Mouse (Mus musculus) brown adipose tissue, adult 24 weeks (tissue): Measurements from ENCODE around the gene Tulp3. TPM values are rescaled to one million over a fixed set of nuclear protein-coding genes. Genes with fewer than 3 reads are reported as not detected.

Experiments used
- polyA plus RNA-seq: library from polyadenylated mRNA; stranded (reverse); fragments of >200 nt; gene quantifications from 2 replicates; pipeline ENCODE4 v1.2.4, GENCODE M21; 2012; ENCODE audit not compliant: missing spikeins, insufficient read depth, insufficient read length

Gene Tulp3
- polyA plus RNA-seq, 1 experiment: 6.4 TPM

Other genes starting within 250 kb of the Tulp3 start
- gene Tspan9, start 212.3 kb downstream of the Tulp3 start, polyA plus RNA-seq: 7.5 and 8.8 TPM in 2 replicates
- 0.32 and 1.1 TPM in 2 replicates for gene Tead4, start 55.0 kb downstream of the Tulp3 start, polyA plus RNA-seq
- gene Rhno1, start 7.1 kb upstream of the Tulp3 start, polyA plus RNA-seq: 11.1 and 13.1 TPM in 2 replicates
- 0.28 TPM in 1 of 2 replicates, not detected in the other for gene Foxm1, start 7.1 kb upstream of the Tulp3 start, polyA plus RNA-seq
- not detected in 2 replicates for gene Tex52, start 19.6 kb upstream of the Tulp3 start, polyA plus RNA-seq
- gene Gm44596, start 19.7 kb upstream of the Tulp3 start, polyA plus RNA-seq: not detected in 2 replicates
- 1.1 and 2.3 TPM in 2 replicates for gene Nrip2, start 43.4 kb upstream of the Tulp3 start, polyA plus RNA-seq
- 6.9 and 18.1 TPM in 2 replicates for gene Itfg2, start 69.1 kb upstream of the Tulp3 start, polyA plus RNA-seq
- 90.5 and 140 TPM in 2 replicates for gene Fkbp4, start 82.8 kb upstream of the Tulp3 start, polyA plus RNA-seq
- 4.1 TPM in 1 of 2 replicates, not detected in the other for gene Pzp, start 170.9 kb upstream of the Tulp3 start, polyA plus RNA-seq
- gene A2ml1, start 225.8 kb upstream of the Tulp3 start, polyA plus RNA-seq: not detected in 2 replicates